Mouse (Mus musculus) lung, adult 2 months (tissue): Measurements from ENCODE around the gene Oxct1.
A peak's percentile ranks its signal among the peaks of the same experiment; 100 is the strongest.

Source experiments
- CTCF ChIP-seq: fragments of 200-500 bp; IDR thresholded peaks from 2 replicates; pipeline ENCODE4 v1.5.1; 2011; ENCODE audit warnings: mild to moderate bottlenecking, low read length, control low read depth; ENCODE audit not compliant: insufficient read depth
- POLR2A ChIP-seq: fragments of 200-500 bp; IDR thresholded peaks from 2 replicates; pipeline ENCODE4 v1.6.1; 2011; ENCODE audit warnings: low read depth, mild to moderate bottlenecking, control low read depth, low read length, borderline replicate concordance; ENCODE audit errors: extremely low read depth

- TF ChIP-seq CTCF (no peak), POLR2A (peak; percentile 95)
Measured at GRCm38 (mm10) chr15:3995448-3996266, 30.5 kb upstream of the Oxct1 start, which contains the start of gene AW549877.
